Mouse (Mus musculus) lung, embryonic 14.5 days (tissue): ENCODE measurements at regions not wholly inside any gene's neighbourhood (a gene's known extent, or its start where the extent isn't known, plus 50 kb on each side); places are given as distances from the start of the nearest gene placed in this dataset.

ENCODE experiments used
- ATAC-seq: fragments of 200-750 bp; cut with Nextera tagmentation; 2 replicates; pipeline ENCODE4 v1.8.0; 2017; ENCODE audit warnings: mild to moderate bottlenecking, moderate TSS enrichment, moderate library complexity; ENCODE audit not compliant: insufficient read depth
- DNase-seq: peaks from one replicate; pipeline ENCODE4 v3.0.0-alpha.2; 2015
- H3K27ac ChIP-seq: fragments of 300-500 bp; sonication (generic); 2 replicates; pipeline ENCODE4 v1.5.1; 2014; ENCODE audit warnings: low read depth, mild to moderate bottlenecking, moderate library complexity
- H3K27me3 ChIP-seq: fragments of 300-500 bp; sonication (generic); 2 replicates; pipeline ENCODE4 v1.6.1; 2014; ENCODE audit warnings: low read length, control low read depth; ENCODE audit not compliant: insufficient read depth
- H3K36me3 ChIP-seq: fragments of 300-500 bp; sonication (generic); 2 replicates; pipeline ENCODE4 v1.6.1; 2014; ENCODE audit warnings: control low read depth; ENCODE audit not compliant: insufficient read depth
- H3K4me1 ChIP-seq: fragments of 300-500 bp; sonication (generic); 2 replicates; pipeline ENCODE4 v1.6.1; 2014; ENCODE audit warnings: antibody characterized with exemption, control low read depth; ENCODE audit not compliant: insufficient read depth
- H3K4me2 ChIP-seq: fragments of 300-500 bp; sonication (generic); 2 replicates; pipeline ENCODE4 v1.6.1; 2014; ENCODE audit warnings: mild to moderate bottlenecking
- H3K4me3 ChIP-seq: fragments of 300-500 bp; sonication (generic); 2 replicates; pipeline ENCODE4 v1.5.1; 2014; ENCODE audit warnings: low read depth, low read length
- H3K9ac ChIP-seq: fragments of 300-500 bp; sonication (generic); 2 replicates; pipeline ENCODE4 v1.6.1; 2014
- H3K9me3 ChIP-seq: fragments of 300-500 bp; sonication (generic); 2 replicates; pipeline ENCODE4 v1.6.1; 2016; ENCODE audit warnings: low read depth, low read length, control low read depth
- CTCF ChIP-seq: IDR thresholded peaks from 2 replicates; pipeline ENCODE4 v1.5.1; 2016; ENCODE audit warnings: antibody characterized with exemption, low read depth
- WGBS: fragments of 180-500 bp; shearing (Covaris S2); extraction: QIAGEN DNeasy Blood & Tissue Kit; methylation state at CpG from one replicate; pipeline ENCODE4 v1.1.7; 2014; 5-methylcytosine and 5-hydroxymethylcytosine counted together

DNA sequence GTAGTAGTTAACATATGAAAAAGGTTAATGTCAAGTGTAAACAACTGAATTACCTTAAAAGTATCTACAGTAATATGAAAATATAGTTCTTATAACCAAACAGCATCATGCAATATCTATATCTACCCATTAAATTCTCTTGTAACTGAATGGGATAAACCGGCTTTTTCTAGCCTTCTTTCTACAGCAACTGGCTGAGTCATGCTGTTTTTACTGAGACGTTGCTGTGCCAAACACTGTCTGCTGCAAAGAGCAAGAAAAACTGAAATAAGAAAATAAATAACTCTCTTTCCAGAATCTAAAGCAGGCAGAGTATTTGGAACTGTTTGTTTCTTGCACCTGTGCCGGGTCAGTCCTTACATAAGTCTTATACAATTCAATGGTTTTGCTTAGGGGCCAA is 74.0 kb downstream of the Nxf2 start:
- WGBS = 78% methylated on average over 3 of the region's 3 CpGs
- H3K27ac ChIP-seq = no peak overlapping the region
- no peak for DNase-seq
- H3K9ac ChIP-seq = no peak overlapping the region
- no peaks in the 10 kb centered on the region for H3K36me3 ChIP-seq
- ATAC-seq = no peak
- no peaks in the 10 kb centered on the region for H3K27me3 ChIP-seq
- TF ChIP-seq CTCF = no peak
- no peak overlapping the region for H3K4me2 ChIP-seq
- H3K4me3 ChIP-seq = no peak overlapping the region
- H3K4me1 ChIP-seq = no peaks in the 10 kb centered on the region
- no peaks in the 10 kb centered on the region for H3K9me3 ChIP-seq

DNA sequence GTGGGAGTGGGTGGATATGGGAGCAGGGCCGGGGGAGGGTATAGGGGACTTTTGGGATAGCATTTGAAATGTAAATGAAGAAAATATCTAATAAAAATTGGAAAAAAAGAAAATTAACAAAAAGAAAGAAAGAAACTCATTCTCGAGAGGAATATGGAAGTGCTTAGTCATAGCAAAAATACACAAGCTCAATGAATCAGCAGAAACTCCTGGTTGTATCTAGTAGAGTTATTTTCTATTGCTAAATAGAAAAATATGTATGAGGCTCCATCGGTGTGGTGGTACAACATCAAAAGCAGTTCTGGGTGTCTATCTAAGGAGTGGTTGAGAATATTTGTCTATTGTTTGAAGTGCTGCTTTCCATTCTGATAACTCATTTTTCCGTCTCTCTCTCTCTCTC is 74.9 kb downstream of the Nxf2 start:
- Histone ChIP-seq H3K27me3 (no peaks in the 10 kb centered on the region), H3K27ac (no peak overlapping the region), H3K9ac (no peak overlapping the region), H3K36me3 (no peaks in the 10 kb centered on the region), H3K4me1 (no peaks in the 10 kb centered on the region), H3K9me3 (no peaks in the 10 kb centered on the region), H3K4me3 (no peak overlapping the region), H3K4me2 (no peak overlapping the region)
- WGBS = 84% methylated on average over 4 of the region's 4 CpGs
- ATAC-seq (no peak), DNase-seq (no peak)
- TF ChIP-seq CTCF = no peak

DNA sequence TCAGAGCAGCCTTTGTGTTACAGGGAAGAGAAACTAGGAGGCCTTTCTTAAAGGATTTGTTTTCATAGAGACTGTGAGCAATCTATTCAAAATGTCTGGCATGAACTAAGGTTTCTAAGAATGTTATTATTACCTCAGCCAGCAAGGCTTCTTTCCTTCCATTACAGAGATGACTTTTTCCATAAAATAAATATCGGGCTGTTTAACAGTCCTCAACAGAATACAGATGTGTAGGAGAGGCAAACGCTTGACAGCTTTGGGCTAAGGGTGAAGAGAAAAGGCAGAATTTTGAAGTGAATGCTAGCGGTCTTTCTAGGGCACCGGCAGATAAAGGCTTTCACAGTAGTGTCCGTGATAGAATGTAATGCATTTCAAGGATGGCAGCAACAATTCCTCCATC is 73.3 kb upstream of the Armcx2 start:
- ATAC-seq (no peak), DNase-seq (peak; percentile 21)
- no peak for TF ChIP-seq CTCF
- Histone ChIP-seq H3K4me3 (no peak overlapping the region), H3K9me3 (no peaks in the 10 kb centered on the region), H3K4me2 (no peak overlapping the region), H3K27me3 (no peaks in the 10 kb centered on the region), H3K4me1 (no peaks in the 10 kb centered on the region), H3K9ac (no peak overlapping the region), H3K36me3 (no peaks in the 10 kb centered on the region), H3K27ac (peak overlapping the region; percentile 37; the same call in 1 of the 2 replicates)
- WGBS = 45% methylated on average over 5 of the region's 5 CpGs

DNA sequence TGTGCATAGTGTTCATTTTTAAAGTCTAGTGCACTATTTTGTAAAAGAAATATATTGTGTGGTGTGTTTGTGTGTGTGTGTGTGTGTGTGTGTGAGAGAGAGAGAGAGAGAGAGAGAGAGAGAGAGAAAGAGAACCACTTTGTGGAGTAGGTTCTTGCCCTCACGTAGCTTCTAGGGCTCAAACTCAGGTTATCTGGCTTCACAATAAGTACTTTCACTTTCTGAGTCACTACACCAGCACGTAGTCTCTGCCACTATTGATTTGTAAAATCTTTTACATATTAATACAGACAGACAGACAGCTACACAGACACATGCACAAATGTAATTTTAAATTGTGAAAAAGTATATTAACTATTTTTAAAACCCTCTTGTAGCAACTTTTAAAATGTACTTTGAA is 70.9 kb upstream of the Armcx2 start:
- H3K4me2 ChIP-seq = no peak overlapping the region
- no peak overlapping the region for H3K27ac ChIP-seq
- H3K27me3 ChIP-seq = no peaks in the 10 kb centered on the region
- no peak overlapping the region for H3K4me3 ChIP-seq
- no peaks in the 10 kb centered on the region for H3K9me3 ChIP-seq
- no peak overlapping the region for H3K9ac ChIP-seq
- DNase-seq (no peak), ATAC-seq (no peak)
- H3K4me1 ChIP-seq = no peaks in the 10 kb centered on the region
- TF ChIP-seq CTCF = no peak
- H3K36me3 ChIP-seq = no peaks in the 10 kb centered on the region
- WGBS = 50% methylated on average over 2 of the region's 2 CpGs

DNA sequence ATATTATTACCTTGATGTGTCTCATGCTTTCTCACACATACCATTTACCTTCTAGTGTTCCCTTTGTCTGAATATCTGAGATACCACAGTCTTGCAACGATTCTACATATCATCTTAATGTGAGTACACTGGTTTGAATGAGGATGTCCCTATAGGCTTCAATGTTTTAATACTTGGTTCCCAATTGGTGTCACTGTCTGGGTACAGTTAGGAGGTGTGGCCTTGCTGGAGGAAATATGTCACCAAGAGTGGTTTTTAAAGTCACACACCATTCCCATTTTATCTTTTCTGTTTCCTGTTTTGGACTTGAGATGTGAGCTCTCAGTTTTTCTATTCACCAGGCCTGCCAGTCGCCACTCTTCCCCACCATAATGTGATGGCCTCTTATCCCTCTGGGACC is 69.8 kb upstream of the Armcx2 start:
- H3K36me3 ChIP-seq = no peaks in the 10 kb centered on the region
- H3K4me3 ChIP-seq = no peak overlapping the region
- DNase-seq (no peak), ATAC-seq (no peak)
- H3K9me3 ChIP-seq = no peaks in the 10 kb centered on the region
- H3K9ac ChIP-seq = no peak overlapping the region
- H3K4me2 ChIP-seq = no peak overlapping the region
- H3K27ac ChIP-seq = no peak overlapping the region
- TF ChIP-seq CTCF = no peak
- 62% methylated on average over 2 of the region's 2 CpGs for WGBS
- no peaks in the 10 kb centered on the region for H3K27me3 ChIP-seq
- H3K4me1 ChIP-seq = no peaks in the 10 kb centered on the region

DNA sequence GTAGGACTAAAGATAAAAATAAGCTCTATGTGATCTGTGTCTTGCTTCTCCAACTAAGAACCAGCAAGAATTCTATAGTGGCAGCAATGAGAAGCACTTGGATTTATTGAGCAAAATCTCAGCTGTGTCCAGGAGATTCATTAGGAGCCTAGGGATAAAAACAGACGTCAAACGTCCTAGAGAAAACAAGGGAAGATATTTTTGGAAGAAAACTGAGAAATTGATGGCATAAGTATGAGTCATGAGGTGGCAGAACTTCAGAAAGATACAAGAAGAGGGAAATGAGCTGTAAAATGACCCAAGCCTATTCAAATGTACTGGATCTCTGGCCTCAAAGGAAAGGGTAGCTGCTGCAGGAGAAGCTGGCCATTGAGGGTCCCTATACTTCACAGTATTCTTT is 65.7 kb upstream of the Armcx2 start:
- Histone ChIP-seq H3K9ac (no peak overlapping the region), H3K27ac (no peak overlapping the region), H3K36me3 (no peaks in the 10 kb centered on the region), H3K4me2 (no peak overlapping the region), H3K4me1 (no peaks in the 10 kb centered on the region), H3K4me3 (no peak overlapping the region), H3K9me3 (no peaks in the 10 kb centered on the region), H3K27me3 (no peaks in the 10 kb centered on the region)
- WGBS = 17% methylated on average over 2 of the region's 2 CpGs
- ATAC-seq = peak; percentile 58; the same call in 1 of the 2 replicates
- TF ChIP-seq CTCF = no peak
- peak; percentile 54 for DNase-seq

DNA sequence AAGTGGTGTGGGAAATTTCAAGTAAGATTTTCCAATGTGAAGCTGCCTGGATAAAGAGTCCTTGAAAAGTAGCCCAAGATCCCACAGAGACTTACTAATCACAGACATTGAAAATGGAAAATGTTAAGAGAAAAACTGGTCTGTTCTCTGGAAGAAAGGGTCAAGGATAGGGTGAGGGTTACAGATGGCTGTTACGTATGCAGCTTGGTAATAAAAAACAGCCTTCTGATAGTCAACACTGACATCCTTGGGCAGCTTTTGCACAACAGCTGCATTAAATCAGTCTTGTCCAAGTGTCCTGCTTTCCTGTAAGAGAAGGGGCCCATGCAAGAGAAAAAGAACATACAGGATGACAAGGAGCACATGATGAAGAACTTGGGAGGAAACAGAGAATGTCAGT is 64.6 kb upstream of the Armcx2 start:
- no peak overlapping the region for H3K4me3 ChIP-seq
- no peaks in the 10 kb centered on the region for H3K27me3 ChIP-seq
- WGBS = 48% methylated on average over 1 of the region's 1 CpGs
- H3K9ac ChIP-seq = no peak overlapping the region
- no peaks in the 10 kb centered on the region for H3K4me1 ChIP-seq
- TF ChIP-seq CTCF = no peak
- H3K9me3 ChIP-seq = no peaks in the 10 kb centered on the region
- no peaks in the 10 kb centered on the region for H3K36me3 ChIP-seq
- no peak overlapping the region for H3K27ac ChIP-seq
- no peak for ATAC-seq
- peak; percentile 11 for DNase-seq
- no peak overlapping the region for H3K4me2 ChIP-seq

DNA sequence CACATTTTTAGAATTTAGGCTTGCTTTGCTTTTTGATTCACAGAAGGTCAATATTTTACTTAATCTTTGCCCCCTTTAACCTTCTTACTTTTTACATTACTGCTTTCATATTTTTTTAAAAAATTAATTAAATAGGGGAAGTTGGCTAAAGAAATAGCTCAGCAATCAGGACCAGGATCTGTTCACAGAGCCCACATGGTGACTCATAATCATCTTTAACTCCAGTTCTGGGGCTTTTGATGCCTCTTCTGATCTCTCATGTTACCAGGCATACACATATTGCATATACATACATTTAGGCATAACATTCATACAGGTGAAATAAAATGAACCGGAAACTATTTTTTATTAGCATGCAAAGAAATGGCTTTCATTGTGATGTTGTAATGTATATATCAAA is 52.6 kb upstream of the Armcx2 start:
- no peak for ATAC-seq
- no peak for DNase-seq
- no peak for TF ChIP-seq CTCF
- 83% methylated on average over 1 of the region's 1 CpGs for WGBS
- Histone ChIP-seq H3K4me1 (no peaks in the 10 kb centered on the region), H3K9ac (no peak overlapping the region), H3K27ac (no peak overlapping the region), H3K4me2 (no peak overlapping the region), H3K36me3 (no peaks in the 10 kb centered on the region), H3K9me3 (no peaks in the 10 kb centered on the region), H3K4me3 (no peak overlapping the region), H3K27me3 (no peaks in the 10 kb centered on the region)
